Mouse (Mus musculus): ENCODE data around the gene 6430628N08Rik. TPM values are rescaled to one million over a fixed set of nuclear protein-coding genes. Genes with fewer than 3 reads are reported as not detected.

Gene 6430628N08Rik
- total and polyA plus RNA-seq, 2 experiments from 2014 or later: 0.33 to 1.2 TPM

DNA sequence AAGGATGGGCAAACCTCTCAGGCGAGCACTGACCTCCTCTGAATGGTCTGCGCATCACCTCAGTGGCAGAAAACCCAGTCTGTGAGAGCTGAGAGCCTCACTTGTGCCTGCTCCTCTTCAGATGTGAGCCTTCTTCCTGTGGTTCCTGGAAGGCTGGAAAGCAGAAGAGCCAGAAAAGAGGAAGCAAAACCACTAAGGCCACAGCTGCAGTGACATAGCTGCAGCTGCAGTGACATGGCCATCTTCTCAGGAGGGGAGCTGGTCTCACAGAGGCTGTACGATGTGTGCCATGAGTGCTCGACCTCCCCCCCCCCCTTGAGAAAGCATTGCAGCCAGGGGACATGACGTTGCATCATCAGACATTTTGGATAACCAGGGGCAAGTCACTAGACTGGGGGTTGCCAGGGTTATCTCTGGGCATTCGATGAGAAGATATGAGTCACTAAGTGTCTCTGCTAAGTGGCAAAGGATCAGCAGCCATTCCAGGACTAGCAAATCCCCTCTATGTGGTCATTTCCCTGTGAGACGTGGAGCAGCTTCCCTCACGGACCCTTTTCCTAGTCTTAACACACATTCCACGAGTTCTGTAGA is 33.1 kb upstream of the 6430628N08Rik start:
- DNase-seq (ENCODE audit: low spot score): no peak
- TF ChIP-seq CTCF (IDR thresholded peaks at IDR 0.05): no peak
- Histone ChIP-seq H3K9me3 (ENCODE audit: low read length) (no peaks in the 10 kb centered on the region), H3K4me2 (ENCODE audit: low read depth, low read length, poor library complexity, severe bottlenecking) (no peak overlapping the region), H3K4me3 (ENCODE audit: low read depth, low read length) (no peak overlapping the region), H3K9ac (replicated peaks; ENCODE audit: low read length, poor library complexity, severe bottlenecking) (no peak overlapping the region), H3K27ac (ENCODE audit: low read depth, low read length) (no peak overlapping the region), H3K36me3 (ENCODE audit: insufficient read depth, low read length) (peaks cover 5% of the 10 kb centered on the region; the same call in 1 of the 2 replicates), H3K4me1 (ENCODE audit: insufficient read depth, low read length) (peaks cover 5% of the 10 kb centered on the region; the same call in 1 of the 2 replicates), H3K27me3 (ENCODE audit: insufficient read depth, low read length) (no peaks in the 10 kb centered on the region)
- 80% methylated on average over 9 of the region's 9 CpGs for WGBS
- ATAC-seq (ENCODE audit: low FRiP score): no peak

DNA sequence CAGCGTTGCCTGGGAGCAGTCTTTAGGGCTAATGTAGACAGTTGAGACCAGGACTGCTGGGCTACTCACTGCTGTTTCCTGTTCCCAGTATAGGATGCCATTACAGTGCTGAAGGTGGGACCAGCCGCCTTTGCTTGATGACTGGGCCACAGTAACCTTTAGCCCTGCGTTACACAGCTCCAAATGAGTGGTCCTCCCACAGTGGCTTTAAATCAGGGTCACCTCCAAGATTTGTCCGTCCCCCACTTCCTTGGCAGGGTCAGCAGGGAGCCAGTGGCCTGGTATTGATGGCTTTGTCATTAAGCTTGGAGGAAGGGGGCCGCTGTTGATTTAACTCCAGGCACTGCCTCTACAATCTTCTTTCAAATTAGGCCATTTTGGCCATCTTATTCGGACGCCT is 27.1 kb upstream of the 6430628N08Rik start:
- no peaks in the 10 kb centered on the region for H3K9me3 ChIP-seq (ENCODE audit: low read length)
- WGBS: 71% methylated on average over 7 of the region's 7 CpGs
- DNase-seq (ENCODE audit: low spot score) (no peak), ATAC-seq (ENCODE audit: low FRiP score) (no peak)
- H3K4me3 ChIP-seq (ENCODE audit: low read depth, low read length): no peak overlapping the region
- no peaks in the 10 kb centered on the region for H3K27me3 ChIP-seq (ENCODE audit: insufficient read depth, low read length)
- no peaks in the 10 kb centered on the region for H3K4me1 ChIP-seq (ENCODE audit: insufficient read depth, low read length)
- H3K27ac ChIP-seq (ENCODE audit: low read depth, low read length): no peak overlapping the region
- H3K9ac ChIP-seq (replicated peaks; ENCODE audit: low read length, poor library complexity, severe bottlenecking): no peak overlapping the region
- peaks cover 5% of the 10 kb centered on the region for H3K36me3 ChIP-seq (ENCODE audit: insufficient read depth, low read length)
- TF ChIP-seq CTCF (IDR thresholded peaks at IDR 0.05): no peak
- no peak overlapping the region for H3K4me2 ChIP-seq (ENCODE audit: low read depth, low read length, poor library complexity, severe bottlenecking)

DNA sequence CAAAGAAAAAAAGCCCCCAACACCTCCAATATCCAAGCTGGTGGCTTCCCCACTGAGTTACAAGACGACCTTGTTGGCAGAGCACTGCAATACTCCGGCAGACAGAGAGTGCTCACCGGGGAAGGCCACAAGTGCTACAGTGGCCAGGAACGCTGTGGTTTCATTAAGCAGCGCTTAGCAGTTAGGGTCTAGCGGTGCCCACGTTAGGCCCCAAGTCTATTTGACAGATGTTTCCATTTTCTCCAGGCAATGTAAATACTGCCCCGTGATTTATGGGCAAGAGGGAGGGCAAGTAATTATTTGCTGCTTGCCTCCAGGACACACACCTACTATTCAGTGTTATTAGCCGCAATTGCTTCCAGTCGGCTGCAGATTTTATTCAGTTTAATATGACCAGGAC is 26.6 kb upstream of the 6430628N08Rik start:
- no peaks in the 10 kb centered on the region for H3K27me3 ChIP-seq (ENCODE audit: insufficient read depth, low read length)
- H3K4me3 ChIP-seq (ENCODE audit: low read depth, low read length): no peak overlapping the region
- no peak for TF ChIP-seq CTCF (IDR thresholded peaks at IDR 0.05)
- H3K9ac ChIP-seq (replicated peaks; ENCODE audit: low read length, poor library complexity, severe bottlenecking): no peak overlapping the region
- H3K4me2 ChIP-seq (ENCODE audit: low read depth, low read length, poor library complexity, severe bottlenecking): no peak overlapping the region
- 53% methylated on average over 10 of the region's 10 CpGs for WGBS
- H3K4me1 ChIP-seq (ENCODE audit: insufficient read depth, low read length): no peaks in the 10 kb centered on the region
- no peak overlapping the region for H3K27ac ChIP-seq (ENCODE audit: low read depth, low read length)
- DNase-seq (ENCODE audit: low spot score) (no peak), ATAC-seq (ENCODE audit: low FRiP score) (no peak)
- H3K9me3 ChIP-seq (ENCODE audit: low read length): no peaks in the 10 kb centered on the region
- peaks cover 5% of the 10 kb centered on the region for H3K36me3 ChIP-seq (ENCODE audit: insufficient read depth, low read length)

DNA sequence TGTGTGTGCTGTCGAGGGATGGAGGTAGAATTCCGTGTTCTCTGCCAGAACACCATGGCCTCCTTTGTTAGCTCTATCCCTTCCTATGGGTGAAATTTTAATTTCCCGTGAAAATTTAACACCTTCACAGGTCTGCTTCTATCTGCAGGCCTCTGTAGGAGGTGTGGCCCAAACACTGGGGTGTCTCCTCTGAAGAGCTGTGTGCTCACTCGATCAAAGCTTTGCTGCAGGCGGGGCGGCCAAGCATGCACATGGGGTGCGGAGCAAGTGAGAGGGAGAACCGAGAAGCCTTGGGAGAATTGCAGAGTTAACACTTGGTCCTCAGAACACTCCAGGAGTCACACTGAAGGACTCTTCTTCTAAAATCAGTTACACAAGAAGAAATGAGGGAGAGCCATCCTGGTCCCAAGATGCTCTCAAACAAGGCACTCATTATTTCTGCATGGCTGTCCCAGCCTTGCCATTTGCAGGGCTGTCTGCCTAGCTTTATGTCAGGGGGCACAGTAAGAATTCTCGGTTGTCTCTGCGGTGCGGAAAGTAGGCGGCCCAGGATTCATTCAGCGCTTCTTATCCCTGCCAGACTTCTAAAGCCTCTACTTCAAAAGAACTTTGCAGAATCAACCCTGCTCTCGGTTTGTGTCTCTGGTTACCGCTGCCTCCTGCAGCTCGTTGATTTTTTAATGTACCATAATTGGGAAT is 20.8 kb upstream of the 6430628N08Rik start:
- H3K4me1 ChIP-seq (ENCODE audit: insufficient read depth, low read length): no peaks in the 10 kb centered on the region
- H3K27ac ChIP-seq (ENCODE audit: low read depth, low read length): peak overlapping the region; percentile 39; the same call in 1 of the 2 replicates
- no peaks in the 10 kb centered on the region for H3K9me3 ChIP-seq (ENCODE audit: low read length)
- no peak for DNase-seq (ENCODE audit: low spot score)
- H3K36me3 ChIP-seq (ENCODE audit: insufficient read depth, low read length): peaks cover 1% of the 10 kb centered on the region
- H3K27me3 ChIP-seq (ENCODE audit: insufficient read depth, low read length): no peaks in the 10 kb centered on the region
- H3K4me3 ChIP-seq (ENCODE audit: low read depth, low read length): no peak overlapping the region
- H3K9ac ChIP-seq (replicated peaks; ENCODE audit: low read length, poor library complexity, severe bottlenecking): no peak overlapping the region
- H3K4me2 ChIP-seq (ENCODE audit: low read depth, low read length, poor library complexity, severe bottlenecking): no peak overlapping the region
- no peak for TF ChIP-seq CTCF (IDR thresholded peaks at IDR 0.05)
- 15% methylated on average over 16 of the region's 16 CpGs for WGBS
- peak; percentile 41; the same call in 1 of the 2 replicates for ATAC-seq (ENCODE audit: low FRiP score)

DNA sequence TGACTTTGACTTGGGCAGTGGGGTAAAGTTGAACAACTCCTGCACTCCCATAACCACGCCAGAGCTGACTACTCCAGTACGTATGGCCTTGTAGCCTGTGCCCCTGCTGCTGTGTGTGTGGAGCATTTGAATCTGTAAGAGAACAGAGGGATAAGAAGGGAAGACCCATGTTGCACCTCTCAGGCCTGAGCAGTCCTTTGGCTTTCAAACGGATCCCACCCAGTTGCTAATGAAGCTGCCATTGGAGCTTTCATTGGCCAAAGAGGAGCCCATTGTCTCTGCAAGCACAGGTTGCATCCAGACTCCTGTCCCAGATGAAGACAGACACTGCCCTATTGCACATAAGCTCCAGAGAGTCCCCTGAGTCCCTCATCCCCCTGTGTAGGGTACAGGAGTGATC is 17.2 kb upstream of the 6430628N08Rik start:
- 76% methylated on average over 3 of the region's 3 CpGs for WGBS
- no peak for TF ChIP-seq CTCF (IDR thresholded peaks at IDR 0.05)
- Histone ChIP-seq H3K27me3 (ENCODE audit: insufficient read depth, low read length) (no peaks in the 10 kb centered on the region), H3K4me1 (ENCODE audit: insufficient read depth, low read length) (peaks cover 9% of the 10 kb centered on the region; the same call in 1 of the 2 replicates), H3K9ac (replicated peaks; ENCODE audit: low read length, poor library complexity, severe bottlenecking) (no peak overlapping the region), H3K9me3 (ENCODE audit: low read length) (no peaks in the 10 kb centered on the region), H3K36me3 (ENCODE audit: insufficient read depth, low read length) (peaks cover 5% of the 10 kb centered on the region), H3K4me2 (ENCODE audit: low read depth, low read length, poor library complexity, severe bottlenecking) (no peak overlapping the region), H3K4me3 (ENCODE audit: low read depth, low read length) (no peak overlapping the region), H3K27ac (ENCODE audit: low read depth, low read length) (no peak overlapping the region)
- no peak for ATAC-seq (ENCODE audit: low FRiP score)
- DNase-seq (ENCODE audit: low spot score): no peak

DNA sequence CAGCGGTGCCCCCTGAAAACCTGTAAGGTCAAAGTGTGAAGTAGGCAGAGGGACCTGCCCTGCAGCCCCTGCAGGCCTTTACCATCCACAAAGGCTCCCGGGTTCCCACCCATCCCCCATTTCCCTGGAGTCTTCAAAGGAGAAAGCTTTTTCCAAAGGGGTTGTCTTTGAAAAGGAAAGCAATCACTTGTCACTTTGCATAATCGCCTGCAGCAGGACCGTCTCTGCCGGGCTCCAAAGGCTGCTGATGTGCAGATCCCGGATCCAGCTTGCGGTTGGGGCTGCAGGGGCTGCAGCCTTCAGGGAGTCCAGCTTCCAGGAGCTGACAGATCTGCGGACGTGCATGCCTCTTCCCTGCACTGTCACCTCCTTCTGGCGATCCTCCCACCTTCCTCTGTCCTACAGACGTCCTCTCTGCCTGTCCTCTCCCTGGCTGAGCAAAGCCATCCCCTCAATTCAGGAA is 12.2 kb upstream of the 6430628N08Rik start:
- WGBS: 5% methylated on average over 11 of the region's 11 CpGs
- Histone ChIP-seq H3K36me3 (ENCODE audit: insufficient read depth, low read length) (peaks cover 5% of the 10 kb centered on the region; the same call in 1 of the 2 replicates), H3K4me1 (ENCODE audit: insufficient read depth, low read length) (peaks cover 30% of the 10 kb centered on the region), H3K9ac (replicated peaks; ENCODE audit: low read length, poor library complexity, severe bottlenecking) (0 out of 2 replicates have a peak overlapping the region, but pooled peaks have one; percentile 6), H3K4me2 (ENCODE audit: low read depth, low read length, poor library complexity, severe bottlenecking) (no peak overlapping the region), H3K27ac (ENCODE audit: low read depth, low read length) (peak overlapping the region; percentile 8; the same call in 1 of the 2 replicates), H3K9me3 (ENCODE audit: low read length) (no peaks in the 10 kb centered on the region), H3K4me3 (ENCODE audit: low read depth, low read length) (no peak overlapping the region), H3K27me3 (ENCODE audit: insufficient read depth, low read length) (no peaks in the 10 kb centered on the region)
- ATAC-seq (ENCODE audit: low FRiP score): peak; percentile 29; the same call in 1 of the 2 replicates
- TF ChIP-seq CTCF (IDR thresholded peaks at IDR 0.05): no peak
- DNase-seq (ENCODE audit: low spot score): no peak
